Mouse (Mus musculus): ENCODE measurements around the gene Clhc1.

- TF ChIP-seq POLR2A (IDR thresholded peaks at IDR 0.05; ENCODE audit: low read depth, low read length) (no peak), CTCF (conservative IDR thresholded peaks at IDR 0.05; ENCODE audit: insufficient read depth, insufficient read length, low read depth, low read length) (no peak)
Measured at GRCm38 (mm10) chr11:29503948-29504893, 43.5 kb upstream of the Clhc1 start.
